Mouse (Mus musculus): ENCODE measurements around the gene Colq.

DNA sequence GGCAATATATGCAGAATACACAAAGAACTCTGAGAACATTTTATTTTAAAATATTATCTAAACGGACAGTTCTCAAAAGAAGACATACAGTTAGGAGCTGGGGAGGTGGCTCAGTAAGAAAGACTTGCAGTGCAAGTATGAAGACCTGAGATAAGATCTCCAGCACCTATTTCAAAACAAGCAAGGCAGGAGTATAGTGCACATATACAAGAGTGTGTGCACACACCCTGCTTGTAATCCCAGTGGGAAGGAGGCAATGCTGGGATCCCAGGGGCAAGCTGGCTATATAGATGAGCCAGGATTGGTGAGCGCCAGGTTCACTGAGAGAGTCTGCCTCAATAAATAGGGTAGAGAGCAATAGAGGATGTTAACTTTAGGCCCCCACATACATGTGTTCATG, 75.2 kb downstream of the Colq start:
- TF ChIP-seq CTCF (IDR thresholded peaks at IDR 0.05; ENCODE audit: control insufficient read depth, insufficient read depth, insufficient read length) (no peak), MYOG (IDR thresholded peaks at IDR 0.05; ENCODE audit: control insufficient read depth, extremely low read depth, insufficient read length) (no peak), FOSL1 (IDR thresholded peaks at IDR 0.05; ENCODE audit: insufficient read depth, low read length, poor library complexity, severe bottlenecking) (no peak), CEBPB (IDR thresholded peaks at IDR 0.05; ENCODE audit: low read depth) (no peak)
